Mouse (Mus musculus): ENCODE data around the gene Pcmt1. TPM values are rescaled to one million over a fixed set of nuclear protein-coding genes. Genes with fewer than 3 reads are reported as not detected.

The Pcmt1 gene
- polyA plus RNA-seq, 1 experiment from 2014 or later: 110 TPM

- Histone ChIP-seq H3K9ac (ENCODE audit: low read length) (no peak overlapping the region), H3K9me3 (replicated peaks; ENCODE audit: control insufficient read depth, low read length) (no peaks in the 10 kb centered on the region), H3K4me3 (replicated peaks; ENCODE audit: low read length) (no peak overlapping the region), H3K4me2 (ENCODE audit: low read depth, low read length) (no peak overlapping the region), H3K27ac (ENCODE audit: low read length) (no peak overlapping the region), H3K36me3 (ENCODE audit: control insufficient read depth, insufficient read depth, low read length) (no peaks in the 10 kb centered on the region), H3K27me3 (ENCODE audit: control insufficient read depth, insufficient read depth, low read length) (no peaks in the 10 kb centered on the region), H3K4me1 (ENCODE audit: control insufficient read depth, insufficient read depth, low read length) (0 out of 2 replicates have a peak, but pooled peaks cover 3% of the 10 kb centered on the region)
- no peak for ATAC-seq (ENCODE audit: insufficient read depth, low FRiP score)
- 68% methylated on average over 2 of the region's 2 CpGs for WGBS
These were observed 75.8 kb downstream of the Pcmt1 start for GRCm38 (mm10) chr10:7605168-7605567.

- no peaks in the 10 kb centered on the region for H3K36me3 ChIP-seq (ENCODE audit: control insufficient read depth, insufficient read depth, low read length)
- H3K27me3 ChIP-seq (ENCODE audit: control insufficient read depth, insufficient read depth, low read length): no peaks in the 10 kb centered on the region
- ATAC-seq (ENCODE audit: insufficient read depth, low FRiP score): no peak
- no peak overlapping the region for H3K27ac ChIP-seq (ENCODE audit: low read length)
- H3K4me2 ChIP-seq (ENCODE audit: low read depth, low read length): no peak overlapping the region
- H3K9ac ChIP-seq (ENCODE audit: low read length): no peak overlapping the region
- no peaks in the 10 kb centered on the region for H3K9me3 ChIP-seq (replicated peaks; ENCODE audit: control insufficient read depth, low read length)
- H3K4me1 ChIP-seq (ENCODE audit: control insufficient read depth, insufficient read depth, low read length): 0 out of 2 replicates have a peak, but pooled peaks cover 3% of the 10 kb centered on the region
- H3K4me3 ChIP-seq (replicated peaks; ENCODE audit: low read length): no peak overlapping the region
- WGBS: 11% methylated on average over 6 of the region's 6 CpGs
These were observed 80.3 kb downstream of the Pcmt1 start for GRCm38 (mm10) chr10:7600647-7601046.

- Histone ChIP-seq H3K4me3 (replicated peaks; ENCODE audit: low read length) (no peak overlapping the region), H3K4me2 (ENCODE audit: low read depth, low read length) (no peak overlapping the region), H3K9ac (ENCODE audit: low read length) (no peak overlapping the region), H3K27me3 (ENCODE audit: control insufficient read depth, insufficient read depth, low read length) (no peaks in the 10 kb centered on the region), H3K9me3 (replicated peaks; ENCODE audit: control insufficient read depth, low read length) (no peaks in the 10 kb centered on the region), H3K27ac (ENCODE audit: low read length) (no peak overlapping the region), H3K36me3 (ENCODE audit: control insufficient read depth, insufficient read depth, low read length) (no peaks in the 10 kb centered on the region), H3K4me1 (ENCODE audit: control insufficient read depth, insufficient read depth, low read length) (0 out of 2 replicates have a peak, but pooled peaks cover 3% of the 10 kb centered on the region)
- ATAC-seq (ENCODE audit: insufficient read depth, low FRiP score): no peak
- 82% methylated on average over 7 of the region's 7 CpGs for WGBS
These were observed 82.8 kb downstream of the Pcmt1 start for GRCm38 (mm10) chr10:7598177-7598576.

GRCm38 (mm10) chr10:7596251-7596650, 84.7 kb downstream of the Pcmt1 start:
- WGBS: 46% methylated on average over 1 of the region's 1 CpGs
- Histone ChIP-seq H3K27me3 (ENCODE audit: control insufficient read depth, insufficient read depth, low read length) (peaks cover 7% of the 10 kb centered on the region; the same call in 1 of the 2 replicates), H3K4me2 (ENCODE audit: low read depth, low read length) (no peak overlapping the region), H3K27ac (ENCODE audit: low read length) (no peak overlapping the region), H3K4me3 (replicated peaks; ENCODE audit: low read length) (no peak overlapping the region), H3K9me3 (replicated peaks; ENCODE audit: control insufficient read depth, low read length) (no peaks in the 10 kb centered on the region), H3K4me1 (ENCODE audit: control insufficient read depth, insufficient read depth, low read length) (0 out of 2 replicates have a peak, but pooled peaks cover 3% of the 10 kb centered on the region), H3K36me3 (ENCODE audit: control insufficient read depth, insufficient read depth, low read length) (no peaks in the 10 kb centered on the region), H3K9ac (ENCODE audit: low read length) (no peak overlapping the region)
- no peak for ATAC-seq (ENCODE audit: insufficient read depth, low FRiP score)

- Histone ChIP-seq H3K9ac (ENCODE audit: low read length) (no peak overlapping the region), H3K36me3 (ENCODE audit: control insufficient read depth, insufficient read depth, low read length) (no peaks in the 10 kb centered on the region), H3K4me2 (ENCODE audit: low read depth, low read length) (no peak overlapping the region), H3K27ac (ENCODE audit: low read length) (no peak overlapping the region), H3K4me3 (replicated peaks; ENCODE audit: low read length) (no peak overlapping the region), H3K4me1 (ENCODE audit: control insufficient read depth, insufficient read depth, low read length) (peaks cover 7% of the 10 kb centered on the region; the same call in 1 of the 2 replicates), H3K27me3 (ENCODE audit: control insufficient read depth, insufficient read depth, low read length) (peaks cover 16% of the 10 kb centered on the region; the same call in 1 of the 2 replicates), H3K9me3 (replicated peaks; ENCODE audit: control insufficient read depth, low read length) (no peaks in the 10 kb centered on the region)
- 29% methylated on average over 7 of the region's 7 CpGs for WGBS
- no peak for ATAC-seq (ENCODE audit: insufficient read depth, low FRiP score)
These were observed 86.1 kb downstream of the Pcmt1 start for GRCm38 (mm10) chr10:7594797-7595196.

- 5% methylated on average over 8 of the region's 8 CpGs for WGBS
- Histone ChIP-seq H3K27me3 (ENCODE audit: control insufficient read depth, insufficient read depth, low read length) (peaks cover 16% of the 10 kb centered on the region; the same call in 1 of the 2 replicates), H3K4me1 (ENCODE audit: control insufficient read depth, insufficient read depth, low read length) (peaks cover 7% of the 10 kb centered on the region; the same call in 1 of the 2 replicates), H3K4me3 (replicated peaks; ENCODE audit: low read length) (peak overlapping the region; percentile 71), H3K9me3 (replicated peaks; ENCODE audit: control insufficient read depth, low read length) (no peaks in the 10 kb centered on the region), H3K9ac (ENCODE audit: low read length) (no peak overlapping the region), H3K27ac (ENCODE audit: low read length) (no peak overlapping the region), H3K4me2 (ENCODE audit: low read depth, low read length) (peak overlapping the region; percentile 98), H3K36me3 (ENCODE audit: control insufficient read depth, insufficient read depth, low read length) (no peaks in the 10 kb centered on the region)
- no peak for ATAC-seq (ENCODE audit: insufficient read depth, low FRiP score)
These were observed 90.1 kb downstream of the Pcmt1 start for GRCm38 (mm10) chr10:7590792-7591191.

GRCm38 (mm10) chr10:7590234-7590689, 90.7 kb downstream of the Pcmt1 start:
- Histone ChIP-seq H3K27me3 (ENCODE audit: control insufficient read depth, insufficient read depth, low read length) (peaks cover 16% of the 10 kb centered on the region; the same call in 1 of the 2 replicates), H3K4me3 (replicated peaks; ENCODE audit: low read length) (peak overlapping the region; percentile 71), H3K4me1 (ENCODE audit: control insufficient read depth, insufficient read depth, low read length) (peaks cover 7% of the 10 kb centered on the region; the same call in 1 of the 2 replicates), H3K9ac (ENCODE audit: low read length) (peak overlapping the region; percentile 58), H3K27ac (ENCODE audit: low read length) (no peak overlapping the region), H3K4me2 (ENCODE audit: low read depth, low read length) (peak overlapping the region; percentile 98), H3K9me3 (replicated peaks; ENCODE audit: control insufficient read depth, low read length) (no peaks in the 10 kb centered on the region), H3K36me3 (ENCODE audit: control insufficient read depth, insufficient read depth, low read length) (no peaks in the 10 kb centered on the region)
- under 1% methylated on average over 54 of the region's 54 CpGs for WGBS
- ATAC-seq (ENCODE audit: insufficient read depth, low FRiP score): no peak

- Histone ChIP-seq H3K36me3 (ENCODE audit: control insufficient read depth, insufficient read depth, low read length) (no peaks in the 10 kb centered on the region), H3K4me1 (ENCODE audit: control insufficient read depth, insufficient read depth, low read length) (peaks cover 7% of the 10 kb centered on the region; the same call in 1 of the 2 replicates), H3K4me2 (ENCODE audit: low read depth, low read length) (peak within 1 kb of the TSS; percentile 98), H3K9me3 (replicated peaks; ENCODE audit: control insufficient read depth, low read length) (no peaks in the 10 kb centered on the region), H3K27ac (ENCODE audit: low read length) (no peak within 1 kb of the TSS), H3K9ac (ENCODE audit: low read length) (peak within 1 kb of the TSS; percentile 75), H3K4me3 (replicated peaks; ENCODE audit: low read length) (peak within 1 kb of the TSS; percentile 71), H3K27me3 (ENCODE audit: control insufficient read depth, insufficient read depth, low read length) (peaks cover 16% of the 10 kb centered on the region; the same call in 1 of the 2 replicates)
- ATAC-seq (ENCODE audit: insufficient read depth, low FRiP score): peak; percentile 96
- WGBS: under 1% methylated on average over 69 of the region's 76 CpGs
These were observed 91.2 kb downstream of the Pcmt1 start, which contains the start of gene Lrp11 for GRCm38 (mm10) chr10:7589592-7590233. Lrp11 (plus strand) TSS chr10:7589800.

- peaks cover 14% of the 10 kb centered on the region; the same call in 1 of the 2 replicates for H3K27me3 ChIP-seq (ENCODE audit: control insufficient read depth, insufficient read depth, low read length)
- H3K27ac ChIP-seq (ENCODE audit: low read length): no peak overlapping the region
- H3K4me2 ChIP-seq (ENCODE audit: low read depth, low read length): no peak overlapping the region
- H3K4me3 ChIP-seq (replicated peaks; ENCODE audit: low read length): no peak overlapping the region
- no peak overlapping the region for H3K9ac ChIP-seq (ENCODE audit: low read length)
- 68% methylated on average over 2 of the region's 2 CpGs for WGBS
- no peak for ATAC-seq (ENCODE audit: insufficient read depth, low FRiP score)
- H3K9me3 ChIP-seq (replicated peaks; ENCODE audit: control insufficient read depth, low read length): no peaks in the 10 kb centered on the region
- H3K36me3 ChIP-seq (ENCODE audit: control insufficient read depth, insufficient read depth, low read length): no peaks in the 10 kb centered on the region
- peaks cover 7% of the 10 kb centered on the region; the same call in 1 of the 2 replicates for H3K4me1 ChIP-seq (ENCODE audit: control insufficient read depth, insufficient read depth, low read length)
These were observed 94.2 kb downstream of the Pcmt1 start for GRCm38 (mm10) chr10:7586771-7587170.

Data from stomach, embryonic 16.5 days (tissue).